Mouse (Mus musculus) cortical plate, adult 2 months (tissue): ENCODE measurements at regions not wholly inside any gene's neighbourhood (a gene's known extent, or its start where the extent isn't known, plus 50 kb on each side); places are given as distances from the start of the nearest gene placed in this dataset.

ENCODE experiments used
- CTCF ChIP-seq: fragments of 200-500 bp; IDR thresholded peaks from 2 replicates; pipeline ENCODE4 v1.5.1; 2011; ENCODE audit warnings: mild to moderate bottlenecking, control low read depth, low read length; ENCODE audit not compliant: insufficient read depth; ENCODE audit errors: extremely low read depth
- POLR2A ChIP-seq: fragments of 200-500 bp; IDR thresholded peaks from 2 replicates; pipeline ENCODE4 v1.6.1; 2011; ENCODE audit warnings: mild to moderate bottlenecking, low read length, control low read depth; ENCODE audit not compliant: insufficient read depth; ENCODE audit errors: extremely low read depth

GRCm38 (mm10) chr12:52406386-52406785, 97.4 kb upstream of the Arhgap5 start:
- TF ChIP-seq CTCF (no peak), POLR2A (no peak)
